Mouse (Mus musculus) hindlimb bud, embryonic 11.5 days (tissue): ENCODE data around the gene Xab2.

Experiments
- DNase-seq: peaks from one replicate; pipeline ENCODE4 v3.0.0-alpha.2; 2012; ENCODE audit warnings: low read depth, low spot score; ENCODE audit errors: extremely low spot score

The Xab2 gene

GRCm38 (mm10) chr8:3621199-3621970, at the start of gene Xab2, which contains the start of gene Pet100:
Gene Xab2 (minus strand): TSS chr8:3621316.
Gene Pet100 (plus strand): TSS chr8:3621548.
- DNase-seq: peak; percentile 100

GRCm38 (mm10) chr8:3670388-3670787, 49.3 kb upstream of the Xab2 start:
- no peak for DNase-seq

- DNase-seq: no peak
Observed at GRCm38 (mm10) chr8:3665507-3665906, 44.4 kb upstream of the Xab2 start, which contains the start of gene Mcemp1. Gene Mcemp1 (plus strand): TSS chr8:3665754.

- no peak for DNase-seq
Observed at GRCm38 (mm10) chr8:3664405-3664804, 43.3 kb upstream of the Xab2 start.

GRCm38 (mm10) chr8:3660889-3661288, 39.8 kb upstream of the Xab2 start:
- no peak for DNase-seq

- DNase-seq: no peak
Observed at GRCm38 (mm10) chr8:3656725-3657381, 35.7 kb upstream of the Xab2 start.

GRCm38 (mm10) chr8:3655526-3655925, 34.4 kb upstream of the Xab2 start, which contains the start of gene Retn:
Gene Retn (plus strand): TSS chr8:3655770.
- no peak for DNase-seq

- no peak for DNase-seq
Observed at GRCm38 (mm10) chr8:3654726-3655508, 33.8 kb upstream of the Xab2 start.

GRCm38 (mm10) chr8:3652845-3653244, 31.7 kb upstream of the Xab2 start:
- DNase-seq: no peak

- no peak for DNase-seq
Observed at GRCm38 (mm10) chr8:3648990-3649389, 27.9 kb upstream of the Xab2 start.

- no peak for DNase-seq
Observed at GRCm38 (mm10) chr8:3648268-3648667, 27.2 kb upstream of the Xab2 start.

- no peak for DNase-seq
Observed at GRCm38 (mm10) chr8:3647561-3647960, 26.4 kb upstream of the Xab2 start.

GRCm38 (mm10) chr8:3646824-3647531, 25.9 kb upstream of the Xab2 start:
- no peak for DNase-seq

GRCm38 (mm10) chr8:3645804-3646203, 24.7 kb upstream of the Xab2 start:
- no peak for DNase-seq

GRCm38 (mm10) chr8:3631478-3631875, 10.4 kb upstream of the Xab2 start:
- DNase-seq: no peak

GRCm38 (mm10) chr8:3630647-3631477, 9.7 kb upstream of the Xab2 start, which contains the start of gene Stxbp2:
Gene Stxbp2 (plus strand): TSS chr8:3630955.
- DNase-seq: no peak

GRCm38 (mm10) chr8:3628014-3628413, 6.9 kb upstream of the Xab2 start:
- DNase-seq: no peak

- no peak for DNase-seq
Observed at GRCm38 (mm10) chr8:3626971-3627370, 5.9 kb upstream of the Xab2 start.

- no peak for DNase-seq
Observed at GRCm38 (mm10) chr8:3625445-3625844, 4.3 kb upstream of the Xab2 start, which contains the start of gene Pcp2. Gene Pcp2 (minus strand): TSS chr8:3625545.

GRCm38 (mm10) chr8:3622119-3622518, 1.0 kb upstream of the Xab2 start:
- no peak for DNase-seq
